23 mouse cellular contexts compared by ENCODE assay signal in genomic region chr6:113768804-113769203, GRCm38 (mm10). TPM values are rescaled to one million over a fixed set of nuclear protein-coding genes. Genes with fewer than 3 reads are reported as not detected.
DNase-seq lines count a peak whose midpoint lies in the region; ATAC-seq and TF ChIP-seq lines count a peak whose summit lies in the region.
"Had no signal": no experiment of that assay in that cellular context is flagged by ENCODE, and none has a peak within 500 bp of the region (broad histone marks: within the 10 kb centered on the region; RNA-seq: fewer than 3 reads in every experiment).

No protein-coding gene starts in this region.

- no peak overlapping the region for H3K27ac ChIP-seq in midbrain, postnatal 0 days (ENCODE audit: low read depth, low read length)
- H3K27ac ChIP-seq in midbrain, embryonic 11.5 days (ENCODE audit: low read depth, low read length), result no peak overlapping the region
- H3K27ac ChIP-seq: embryonic facial prominence, embryonic 15.5 days; forebrain, embryonic 10.5 days; gastrocnemius, adult 2 months; hindbrain, embryonic 12.5 days had no signal

- H3K27me3 ChIP-seq in midbrain, postnatal 0 days (ENCODE audit: insufficient read depth, low read length), result no peaks in the 10 kb centered on the region
- H3K27me3 ChIP-seq in midbrain, embryonic 11.5 days (ENCODE audit: control insufficient read depth, insufficient read depth, low read length), result no peaks in the 10 kb centered on the region
- H3K27me3 ChIP-seq: embryonic facial prominence, embryonic 15.5 days; hindbrain, embryonic 12.5 days had no signal

- H3K4me2 ChIP-seq in midbrain, postnatal 0 days (ENCODE audit: low read depth, low read length, poor library complexity, severe bottlenecking), result no peak overlapping the region
- no peak overlapping the region for H3K4me2 ChIP-seq in midbrain, embryonic 11.5 days
- H3K4me2 ChIP-seq: embryonic facial prominence, embryonic 15.5 days; heart, embryonic 12.5 days; hindbrain, embryonic 12.5 days had no signal

- no peak for TF ChIP-seq CTCF in midbrain, postnatal 0 days (IDR thresholded peaks at IDR 0.05)

- peak; percentile 50 for ATAC-seq in frontal cortex, adult (ENCODE audit: low TSS enrichment)
- ATAC-seq in midbrain, postnatal 0 days (ENCODE audit: low FRiP score), result no peak
- no peak for ATAC-seq in midbrain, embryonic 11.5 days (ENCODE audit: low FRiP score)
- ATAC-seq in inflammation-experienced regulatory T-cells, adult 6 months, result no peak
- ATAC-seq: forebrain, embryonic 14.5 days; hindbrain, embryonic 16.5 days had no signal

- no peaks in the 10 kb centered on the region for H3K4me1 ChIP-seq in midbrain, postnatal 0 days (ENCODE audit: insufficient read depth, low read length)
- no peaks in the 10 kb centered on the region for H3K4me1 ChIP-seq in midbrain, embryonic 11.5 days (ENCODE audit: control insufficient read depth, insufficient read depth, low read length)
- H3K4me1 ChIP-seq: embryonic facial prominence, embryonic 15.5 days; forebrain, embryonic 10.5 days; heart, embryonic 12.5 days; hindbrain, embryonic 12.5 days had no signal

- peaks cover 67% of the 10 kb centered on the region for H3K36me3 ChIP-seq in midbrain, postnatal 0 days (ENCODE audit: insufficient read depth, low read length)
- H3K36me3 ChIP-seq in midbrain, embryonic 11.5 days (ENCODE audit: control insufficient read depth, insufficient read depth, low read length), result no peaks in the 10 kb centered on the region
- H3K36me3 ChIP-seq: embryonic facial prominence, embryonic 15.5 days; forebrain, embryonic 10.5 days; heart, embryonic 12.5 days had no signal

- DNase-seq in frontal cortex, postnatal 10 days (ENCODE audit: low spot score in 2 of 2), result no peak
- DNase-seq in kidney, postnatal 14 days, result peak; percentile 11
- DNase-seq in kidney, postnatal 4 days, result no peak
- DNase-seq in midbrain, postnatal 0 days (ENCODE audit: low spot score), result peak; percentile 14
- DNase-seq in midbrain, embryonic 11.5 days (ENCODE audit: low spot score, missing footprints), result no peak
- DNase-seq in brain, adult 2 months (ENCODE audit: low read depth, low spot score), result peak; percentile 74
- DNase-seq: adrenal gland, postnatal 10 days; cerebellum, adult 11-12 months; cerebellum, adult 9-10 months; cerebellum, postnatal 36 days; gastrocnemius, adult 2 months; gastrocnemius, postnatal 25 days had no signal

- H3K4me3 ChIP-seq in midbrain, postnatal 0 days (ENCODE audit: low read depth, low read length), result no peak overlapping the region
- no peak overlapping the region for H3K4me3 ChIP-seq in midbrain, embryonic 11.5 days (ENCODE audit: low read depth, low read length)
- H3K4me3 ChIP-seq: embryonic facial prominence, embryonic 15.5 days; erythroblast, embryonic 14.5 days; forebrain, embryonic 10.5 days; gastrocnemius, adult 2 months; heart, embryonic 12.5 days; hindbrain, embryonic 12.5 days had no signal

- H3K9ac ChIP-seq in midbrain, postnatal 0 days (replicated peaks; ENCODE audit: low read length, poor library complexity, severe bottlenecking), result no peak overlapping the region
- no peak overlapping the region for H3K9ac ChIP-seq in midbrain, embryonic 11.5 days (ENCODE audit: low read length)
- H3K9ac ChIP-seq: embryonic facial prominence, embryonic 15.5 days; heart, embryonic 12.5 days; hindbrain, embryonic 12.5 days had no signal

- 75% methylated on average over 11 of the region's 11 CpGs for WGBS in midbrain, postnatal 0 days
- WGBS in midbrain, embryonic 11.5 days, result 79% methylated on average over 11 of the region's 11 CpGs

- no peaks in the 10 kb centered on the region for H3K9me3 ChIP-seq in midbrain, postnatal 0 days (ENCODE audit: low read length)
- no peaks in the 10 kb centered on the region for H3K9me3 ChIP-seq in midbrain, embryonic 11.5 days (ENCODE audit: control insufficient read depth, low read length)
- H3K9me3 ChIP-seq: embryonic facial prominence, embryonic 15.5 days; forebrain, embryonic 10.5 days; heart, embryonic 12.5 days; hindbrain, embryonic 12.5 days had no signal

RNA-seq across cellular contexts. Expression of gene Sec13, which starts 28.3 kb away (rescaled TPM):
- 104 and 112 TPM in 2 replicates for total RNA-seq in midbrain, postnatal 0 days (2014; rRNA removed)
- 145 and 153 TPM in 2 replicates for polyA plus RNA-seq in midbrain, postnatal 0 days (2015; fragmentation: Nextera tagmentation; extraction: Ambion mirVana)
- 250 and 264 TPM in 2 replicates for polyA plus RNA-seq in midbrain, embryonic 11.5 days (2014; fragmentation: Nextera tagmentation; extraction: Ambion mirVana)
- polyA plus RNA-seq in inflammation-experienced regulatory T-cells, adult 6 months (2017; shearing (Covaris generic)), result 100 to 1,000 TPM; 145 to 155 (median 153) TPM

RNA-seq across cellular contexts. Expression of gene Ghrl, which starts 49.1 kb away (rescaled TPM):
- total RNA-seq in midbrain, postnatal 0 days (2014; rRNA removed), result not detected in 2 replicates
- 0.47 TPM in 1 of 2 replicates, not detected in the other for polyA plus RNA-seq in midbrain, postnatal 0 days (2015; fragmentation: Nextera tagmentation; extraction: Ambion mirVana)
- polyA plus RNA-seq in midbrain, embryonic 11.5 days (2014; fragmentation: Nextera tagmentation; extraction: Ambion mirVana), result 0.33 and 0.40 TPM in 2 replicates
- under 1 TPM in 2 of 3 experiments, not detected in 1; 0.64 to 0.73 TPM for polyA plus RNA-seq in inflammation-experienced regulatory T-cells, adult 6 months (2017; shearing (Covaris generic))
- total RNA-seq: adrenal gland, postnatal 10 days; gastrocnemius, postnatal 25 days; heart, adult 8-10 months; heart, postnatal 25 days had no signal
- polyA plus RNA-seq: erythroblast, embryonic 14.5 days; forebrain, embryonic 10.5 days; heart, embryonic 12.5 days had no signal

Comparison
In these comparisons a context has a peak if more than half of its experiments do, and no peak if none do; other contexts are left out.
1. DNase-seq: peak in kidney, postnatal 14 days (single experiment), midbrain, postnatal 0 days (single experiment) and brain, adult 2 months (single experiment); none in frontal cortex, postnatal 10 days (0 of 2), kidney, postnatal 4 days (0 of 2) and midbrain, embryonic 11.5 days (single experiment).